Mouse (Mus musculus) inflammation-experienced regulatory T-cells, adult 6 months (primary cell): ENCODE data around the gene Mrpl12. TPM values are rescaled to one million over a fixed set of nuclear protein-coding genes. Genes with fewer than 3 reads are reported as not detected.
"Not testable (repeated sequence)": the region's sequence is repeated elsewhere in the genome, so short reads cannot be mapped to it uniquely, and the experiment has no call there.

Experiments
- ATAC-seq: one replicate; pipeline ENCODE4 v1.8.0; 2017
- polyA plus RNA-seq, 3 experiments: library from polyadenylated mRNA; unstranded; fragments of 100-300 nt; shearing (Covaris generic); gene quantifications; one replicate each; pipeline ENCODE4 v1.2.1; 2017

The Mrpl12 gene
- polyA plus RNA-seq, 3 experiments from 2014 or later: 54.6 to 78.9 (median 73.0) TPM

DNA sequence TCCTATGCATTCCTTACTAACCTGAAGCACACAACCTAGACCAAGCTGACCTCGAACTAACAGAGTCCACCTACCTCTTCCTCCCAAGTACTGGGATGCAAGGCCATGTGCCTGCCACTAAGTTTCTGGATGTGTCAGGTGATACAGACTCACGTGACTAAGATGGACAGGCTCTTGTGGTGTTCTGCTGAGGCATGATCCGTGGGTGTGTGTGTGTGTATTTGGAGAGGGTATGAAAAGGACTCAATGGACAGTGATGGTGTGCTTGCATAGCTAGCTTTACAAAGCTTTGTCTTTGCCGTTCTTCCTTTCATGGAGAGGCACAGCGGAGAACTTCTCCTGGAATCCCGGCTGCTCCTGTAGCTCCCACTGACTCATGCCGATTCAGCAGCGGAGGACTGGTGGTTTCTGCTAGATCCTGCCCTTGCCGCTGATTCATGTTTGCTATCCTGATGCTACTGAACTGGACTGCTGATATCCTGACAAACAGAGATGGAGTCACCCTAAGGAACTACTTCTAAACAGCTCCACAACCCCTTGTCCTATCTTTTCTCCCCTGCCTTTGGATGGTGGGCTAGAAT lies 24.0 kb downstream of the Mrpl12 start:
- ATAC-seq: no peak

GRCm38 (mm10) chr11:120509940-120510339 lies 25.5 kb downstream of the Mrpl12 start:
- ATAC-seq: no peak

- ATAC-seq: no peak
Measured at GRCm38 (mm10) chr11:120510375-120511030, 26.1 kb downstream of the Mrpl12 start.

DNA sequence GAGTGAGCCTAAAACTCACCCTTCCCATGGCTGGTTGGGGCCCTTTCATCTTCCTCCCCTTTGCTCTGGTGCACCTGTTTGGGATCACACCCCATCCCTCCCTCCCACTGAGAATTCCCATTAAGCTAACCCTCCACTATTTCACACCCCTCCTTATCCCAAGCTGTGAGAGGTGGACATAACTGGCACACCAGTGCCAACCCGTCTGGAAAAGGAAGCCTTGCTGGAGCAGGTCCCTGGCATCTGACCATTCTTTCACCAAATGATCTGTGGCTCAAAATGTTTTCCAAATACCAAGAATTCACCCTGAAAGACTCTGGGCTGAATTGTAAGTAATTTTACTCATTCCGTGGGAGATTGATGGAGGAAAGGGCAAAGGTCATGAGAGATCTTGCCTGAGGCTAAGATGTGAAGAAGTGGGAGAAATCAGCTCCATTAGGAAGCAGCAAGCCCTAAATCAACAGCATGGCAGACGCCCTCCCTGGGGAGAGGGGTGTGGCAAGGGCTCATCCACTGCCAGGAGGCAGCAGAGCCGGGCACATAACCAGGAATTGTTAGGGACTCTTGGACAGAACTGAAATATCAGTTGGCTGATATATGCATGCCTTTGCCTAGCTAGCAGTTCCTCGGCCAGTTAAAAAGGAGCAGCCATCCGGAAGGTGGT lies 28.5 kb downstream of the Mrpl12 start:
- no peak for ATAC-seq

DNA sequence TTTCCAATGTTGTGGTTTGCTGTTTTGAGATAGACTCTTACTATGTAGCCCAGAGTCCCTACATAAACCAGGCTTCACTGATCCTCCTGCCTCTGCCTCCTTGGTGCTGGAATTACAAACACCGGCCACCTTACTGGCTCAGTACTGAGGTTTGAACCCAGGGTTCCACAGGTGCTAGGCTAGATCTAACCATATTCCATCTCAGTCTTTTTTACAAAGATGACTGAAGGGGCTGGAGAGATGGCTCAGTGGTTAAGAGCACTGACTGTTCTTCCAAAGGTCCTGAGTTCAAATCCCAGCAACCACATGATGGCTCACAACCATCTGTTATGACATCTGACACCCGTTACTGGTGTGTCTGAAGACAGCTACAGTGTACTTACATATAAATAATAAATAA lies 29.8 kb downstream of the Mrpl12 start:
- not testable (repeated sequence) for ATAC-seq

- ATAC-seq: no peak
Measured at GRCm38 (mm10) chr11:120515611-120516010, 31.2 kb downstream of the Mrpl12 start.

GRCm38 (mm10) chr11:120517147-120517546 lies 32.7 kb downstream of the Mrpl12 start:
- no peak for ATAC-seq

DNA sequence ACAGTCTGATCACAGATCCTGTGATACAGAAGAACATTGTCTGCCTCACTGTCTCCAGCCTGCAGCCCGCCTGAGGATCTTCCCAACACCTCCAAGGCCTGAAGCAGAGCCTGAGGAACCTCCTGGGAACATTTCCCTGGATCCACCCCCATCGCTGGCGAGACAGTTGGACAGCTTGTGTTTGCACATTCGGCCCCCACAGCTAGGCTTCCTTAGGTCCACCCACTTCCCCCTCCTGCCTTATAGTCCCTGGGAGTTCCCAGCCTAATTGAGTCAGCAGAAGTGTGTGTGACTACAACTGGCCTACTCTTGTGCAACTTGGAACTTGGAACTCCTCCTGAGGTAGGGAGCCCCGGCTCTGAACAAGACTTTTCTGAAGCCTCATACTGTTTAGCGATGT lies 33.6 kb downstream of the Mrpl12 start:
- no peak for ATAC-seq

DNA sequence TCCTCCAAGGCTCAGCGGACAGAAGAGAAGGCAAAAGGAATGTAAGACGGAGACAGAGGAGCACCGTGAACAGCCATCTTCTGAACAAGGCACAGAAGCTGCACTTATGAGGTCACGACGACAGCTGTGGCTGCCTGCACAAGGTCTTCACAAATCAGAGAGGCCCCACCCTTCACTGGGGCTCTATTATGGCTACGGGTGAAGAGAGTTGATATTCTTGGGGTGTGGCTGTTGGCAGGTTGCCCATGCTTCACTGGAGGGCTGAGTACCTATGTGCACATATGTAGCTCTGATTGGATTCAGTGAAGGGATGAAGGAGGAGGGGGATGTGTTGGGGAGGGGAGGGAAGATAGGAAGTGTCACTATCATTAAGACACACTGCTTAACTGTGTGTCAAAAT lies 34.1 kb downstream of the Mrpl12 start:
- ATAC-seq: no peak

DNA sequence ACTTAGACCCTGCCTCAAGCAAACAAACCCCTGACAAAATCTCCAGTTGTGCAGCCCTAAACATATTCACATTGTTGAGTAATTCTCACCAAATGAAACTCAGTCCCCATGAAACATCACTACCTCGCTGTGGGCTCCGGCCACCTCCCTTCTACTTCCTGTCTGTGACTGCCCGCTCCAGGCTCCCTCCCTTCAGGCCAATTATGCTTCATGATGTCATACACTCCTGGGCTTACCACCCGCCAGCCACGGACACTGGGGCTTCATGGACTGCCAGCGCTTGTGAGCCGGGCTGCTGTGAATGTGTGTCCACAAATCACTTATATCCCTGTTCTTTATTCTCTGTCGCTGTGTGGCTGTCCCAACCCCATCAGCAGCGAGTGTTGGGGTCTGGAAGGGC lies 35.3 kb downstream of the Mrpl12 start:
- no peak for ATAC-seq

- ATAC-seq: no peak
Measured at GRCm38 (mm10) chr11:120520498-120520897, 36.1 kb downstream of the Mrpl12 start.

- no peak for ATAC-seq
Measured at GRCm38 (mm10) chr11:120520967-120521540, 36.6 kb downstream of the Mrpl12 start.

DNA sequence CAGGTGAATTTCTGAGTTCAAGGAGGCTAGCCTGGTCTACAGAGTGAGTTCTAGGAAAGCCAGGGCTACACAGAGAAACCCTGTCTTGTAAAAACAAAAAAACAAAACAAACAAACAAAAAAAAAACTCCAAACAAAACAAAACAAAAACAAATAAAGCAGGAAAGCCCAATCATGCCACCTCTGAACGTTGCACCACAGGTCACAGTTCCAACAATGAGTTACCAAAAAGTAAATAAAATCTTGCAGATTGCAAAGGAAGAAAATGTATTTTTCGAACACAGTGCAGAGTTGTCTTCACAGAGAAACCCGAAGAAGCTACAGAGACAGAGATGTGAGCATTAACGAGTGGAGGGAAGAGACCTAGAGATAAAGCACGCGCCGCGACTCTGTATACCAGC lies 38.2 kb downstream of the Mrpl12 start:
- ATAC-seq: no peak

- ATAC-seq: no peak
Measured at GRCm38 (mm10) chr11:120525959-120526358, 41.5 kb downstream of the Mrpl12 start.

DNA sequence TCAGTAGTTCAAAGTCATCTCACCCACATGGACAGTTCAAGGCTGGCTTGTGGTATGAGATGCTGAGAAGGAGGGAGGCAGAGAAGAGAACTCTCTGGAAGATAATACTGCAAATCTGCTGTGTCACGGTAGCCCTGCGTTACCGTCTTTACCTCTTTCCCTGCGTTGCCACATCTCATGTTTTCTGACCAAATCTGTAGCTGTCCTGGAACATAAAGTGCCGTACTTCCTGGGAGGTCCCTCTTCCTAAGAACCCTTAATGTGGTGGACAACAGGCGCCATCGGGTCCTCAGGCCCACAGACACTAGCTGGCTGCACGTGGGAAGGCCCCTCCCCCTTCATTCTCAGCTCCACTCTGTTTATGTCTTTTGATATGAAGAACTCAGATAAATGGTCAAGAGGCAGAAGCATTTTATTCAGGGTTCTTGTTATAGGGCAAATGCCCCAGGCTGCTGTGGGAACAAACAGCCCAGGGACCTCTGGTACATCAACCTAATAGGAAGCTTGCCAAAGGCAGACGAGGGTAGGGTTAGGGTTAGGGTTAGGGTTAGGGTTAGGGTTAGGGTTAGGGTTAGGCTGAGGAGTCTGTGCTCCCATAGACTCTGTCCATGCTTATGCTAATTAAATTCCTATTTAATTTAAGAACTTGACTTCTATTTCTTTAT lies 43.4 kb downstream of the Mrpl12 start:
- ATAC-seq: no peak

DNA sequence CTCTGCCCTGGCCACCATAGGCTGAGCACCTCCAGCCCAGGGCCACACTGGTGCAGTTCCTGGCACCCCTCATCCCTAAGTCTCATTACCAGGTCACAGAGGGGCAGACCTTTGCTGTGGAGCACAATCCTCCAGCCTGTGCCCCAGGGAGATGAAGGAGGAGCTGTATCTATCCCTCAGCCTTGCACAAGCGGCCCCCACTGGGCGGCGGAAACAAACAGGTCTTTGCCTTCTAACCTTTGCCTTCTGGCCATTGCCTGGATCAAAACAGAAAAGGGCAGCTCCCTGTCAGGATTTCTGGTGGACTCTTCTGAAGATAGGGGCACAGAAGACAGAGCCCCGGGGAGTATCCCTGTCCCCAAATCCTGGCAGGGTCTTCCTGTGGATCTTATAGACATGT lies 44.5 kb downstream of the Mrpl12 start:
- ATAC-seq: no peak

DNA sequence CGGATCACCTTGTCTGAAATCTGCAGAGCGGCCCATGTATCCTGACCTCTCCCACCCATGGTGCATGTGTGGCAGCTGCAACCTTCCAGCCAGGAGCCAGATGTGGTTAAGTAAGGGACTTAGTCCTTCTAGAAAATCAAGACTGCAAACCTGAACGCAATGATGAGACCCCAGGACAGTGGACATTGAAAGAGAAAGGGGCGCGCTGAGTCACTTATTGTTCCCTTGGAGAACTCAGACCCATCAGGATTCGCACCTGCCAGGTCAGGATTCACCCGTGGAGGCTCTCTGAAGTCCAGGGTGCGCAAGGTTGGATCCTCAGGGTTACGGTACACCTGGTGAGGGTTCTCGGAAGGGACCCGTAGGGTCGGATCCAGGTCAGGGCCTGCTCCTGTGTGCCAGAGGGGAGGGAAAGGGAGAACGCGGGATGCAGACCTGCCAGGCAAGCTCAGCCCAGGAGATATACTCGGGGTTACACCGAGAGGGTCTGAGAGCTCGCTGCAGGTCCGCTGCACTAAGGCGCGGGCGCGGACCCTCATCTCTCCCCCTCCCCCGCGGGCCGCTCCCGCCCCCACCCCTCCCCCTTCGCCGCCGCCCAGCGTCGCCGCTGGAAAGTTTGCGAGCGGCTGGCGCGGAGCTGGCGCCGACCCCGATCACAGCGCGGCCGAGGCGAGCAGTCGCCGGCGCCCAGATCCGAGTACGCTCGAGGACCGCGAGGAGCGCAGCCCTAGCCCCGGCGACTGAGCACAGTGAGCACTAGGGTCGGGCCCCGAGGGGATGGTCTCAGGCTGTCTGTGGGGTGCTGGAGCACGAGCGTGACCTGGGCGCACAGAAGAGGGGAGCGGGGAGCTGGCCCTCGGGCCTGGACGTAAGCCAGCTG lies 45.9 kb downstream of the Mrpl12 start, which contains the start of gene Gcgr:
Gcgr (plus strand) TSS at position 615 of the 880 bp plus-strand sequence.
- ATAC-seq: no peak

DNA sequence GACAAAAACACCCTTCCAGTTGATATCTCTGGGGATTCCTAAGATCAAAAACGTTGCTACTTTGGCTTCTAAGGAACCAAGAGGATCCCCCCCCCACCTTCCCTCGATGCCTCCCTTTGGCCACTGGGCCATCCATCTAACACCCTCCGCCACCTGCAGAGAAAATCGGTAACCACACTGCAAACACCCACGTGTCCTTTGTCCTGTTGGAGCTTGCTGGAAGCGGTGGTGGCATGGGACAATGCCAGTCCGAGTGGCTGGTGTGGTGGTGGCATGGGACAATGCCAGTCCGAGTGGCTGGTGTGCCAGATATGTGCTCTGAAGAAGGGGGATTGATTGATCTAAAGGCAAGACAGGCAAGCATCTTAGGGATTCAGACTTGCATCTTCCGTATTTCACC lies 47.2 kb downstream of the Mrpl12 start:
- no peak for ATAC-seq

DNA sequence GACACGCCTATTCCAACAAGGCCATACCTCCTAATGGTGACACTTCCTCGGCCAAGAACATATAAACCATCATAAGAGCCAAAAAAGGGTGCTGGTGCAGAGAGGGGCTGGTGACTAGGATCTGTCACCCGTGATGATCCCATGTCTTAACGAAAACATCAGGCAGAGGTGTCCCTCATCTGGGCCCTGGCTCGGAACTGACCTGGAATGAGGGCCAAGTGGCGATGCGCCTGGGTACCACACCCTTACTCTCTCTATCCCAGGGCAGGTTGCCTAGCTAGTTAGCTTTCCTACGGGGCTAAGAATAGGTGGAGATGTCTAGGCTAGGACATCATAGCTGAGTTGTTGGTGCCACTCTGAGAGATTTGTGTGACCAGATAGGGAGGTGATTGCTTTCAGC lies 49.7 kb downstream of the Mrpl12 start:
- ATAC-seq: no peak

DNA sequence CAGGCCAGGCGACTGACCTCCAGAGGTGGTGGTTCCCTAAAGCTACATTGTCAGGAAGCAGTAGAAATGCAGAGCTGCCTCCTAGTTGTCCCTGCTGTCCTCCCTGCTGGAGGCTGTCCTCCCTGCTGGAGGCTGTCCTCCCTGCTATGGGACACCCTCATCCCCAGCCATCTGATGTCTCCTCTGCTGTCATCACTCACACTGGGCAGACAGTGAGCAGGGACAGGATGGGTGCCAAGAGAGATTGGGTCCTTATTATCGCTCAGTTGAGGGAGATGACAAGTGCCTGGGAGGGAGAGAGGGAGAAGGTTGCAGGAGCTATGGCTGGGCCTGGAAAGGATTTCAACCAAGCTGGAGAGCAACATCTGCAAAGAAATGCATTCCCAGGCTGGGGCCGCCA lies 50.7 kb downstream of the Mrpl12 start:
- ATAC-seq: no peak

DNA sequence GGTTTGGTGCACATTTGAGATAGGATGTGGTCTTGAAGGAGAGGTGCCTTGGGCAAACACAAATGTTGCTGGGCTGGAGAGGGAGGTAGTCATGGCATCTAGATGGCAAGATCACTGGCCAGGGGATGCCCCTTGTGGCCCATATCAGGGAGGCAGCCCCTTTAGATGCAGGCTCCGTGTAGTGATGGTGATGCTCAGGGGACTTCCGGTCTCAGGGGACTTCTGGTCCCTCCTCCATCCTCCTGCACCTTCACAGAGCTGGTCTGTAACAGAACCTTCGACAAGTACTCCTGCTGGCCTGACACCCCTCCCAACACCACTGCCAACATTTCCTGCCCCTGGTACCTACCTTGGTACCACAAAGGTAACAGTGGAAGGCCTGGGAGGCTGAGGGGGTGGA lies 51.4 kb downstream of the Mrpl12 start:
- ATAC-seq: no peak

DNA sequence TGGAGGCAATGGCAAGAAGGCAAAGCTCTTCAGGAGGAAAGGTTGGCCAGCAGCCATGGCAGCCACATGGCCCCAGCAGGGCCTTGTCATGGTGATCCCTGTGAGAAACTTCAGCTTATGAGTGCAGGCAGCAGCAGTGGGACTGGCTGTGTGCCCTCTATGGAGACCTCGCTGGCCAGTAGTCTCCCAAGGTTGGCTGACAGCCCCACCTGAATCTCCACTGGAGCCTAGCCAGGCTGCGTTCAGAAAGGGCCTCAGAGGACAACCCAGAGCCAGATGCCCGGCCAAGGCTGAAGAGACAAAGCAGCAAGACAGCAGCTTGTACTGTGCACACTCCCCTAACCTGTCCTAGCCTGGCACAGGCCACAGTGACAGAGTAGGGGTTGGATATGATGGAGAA lies 54.1 kb downstream of the Mrpl12 start:
- ATAC-seq: no peak
